Mouse (Mus musculus) neutrophil, adult 5-6 weeks (primary cell): ENCODE measurements around the gene Mfsd6l. TPM values are rescaled to one million over a fixed set of nuclear protein-coding genes. Genes with fewer than 3 reads are reported as not detected.

Experiments
- ATAC-seq: fragments of 151-379, 151-347 bp; 2 replicates; pipeline ENCODE4 v1.8.0; 2017; ENCODE audit warnings: mild to moderate bottlenecking, moderate TSS enrichment; ENCODE audit not compliant: insufficient number of reproducible peaks, poor library complexity, low FRiP score, severe bottlenecking; ENCODE audit errors: extremely low read depth
- total RNA-seq: library from RNA; stranded (forward); fragments of 200-1000 nt; gene quantifications from 2 replicates; pipeline ENCODE4 v1.2.3, GENCODE M21; 2017

The Mfsd6l gene
- 0.74 and 1.4 TPM in 2 replicates for total RNA-seq

GRCm38 (mm10) chr11:68555918-68556584 lies at the start of gene Mfsd6l:
Gene Mfsd6l, plus strand, starts transcription at chr11:68556186.
- no peak for ATAC-seq

GRCm38 (mm10) chr11:68507246-68507645 lies 48.7 kb upstream of the Mfsd6l start:
- ATAC-seq = no peak

- no peak for ATAC-seq
These were observed 47.4 kb upstream of the Mfsd6l start for GRCm38 (mm10) chr11:68508619-68509018.

GRCm38 (mm10) chr11:68509194-68509593 lies 46.8 kb upstream of the Mfsd6l start:
- ATAC-seq = no peak

GRCm38 (mm10) chr11:68513969-68514368 lies 42.0 kb upstream of the Mfsd6l start:
- no peak for ATAC-seq

GRCm38 (mm10) chr11:68519362-68519761 lies 36.6 kb upstream of the Mfsd6l start:
- no peak for ATAC-seq

- ATAC-seq = no peak
These were observed 36.2 kb upstream of the Mfsd6l start for GRCm38 (mm10) chr11:68519815-68520214.

- no peak for ATAC-seq
These were observed 35.5 kb upstream of the Mfsd6l start for GRCm38 (mm10) chr11:68520439-68520838.

GRCm38 (mm10) chr11:68521352-68521751 lies 34.6 kb upstream of the Mfsd6l start:
- ATAC-seq = no peak

GRCm38 (mm10) chr11:68526441-68526840 lies 29.5 kb upstream of the Mfsd6l start:
- no peak for ATAC-seq

- no peak for ATAC-seq
These were observed 24.8 kb upstream of the Mfsd6l start for GRCm38 (mm10) chr11:68531066-68531806.

GRCm38 (mm10) chr11:68531941-68532535 lies 23.9 kb upstream of the Mfsd6l start:
- no peak for ATAC-seq

- no peak for ATAC-seq
These were observed 23.2 kb upstream of the Mfsd6l start for GRCm38 (mm10) chr11:68532773-68533172.

GRCm38 (mm10) chr11:68533971-68534475 lies 22.0 kb upstream of the Mfsd6l start:
- no peak for ATAC-seq

GRCm38 (mm10) chr11:68536026-68536425 lies 20.0 kb upstream of the Mfsd6l start:
- no peak for ATAC-seq

GRCm38 (mm10) chr11:68536465-68536864 lies 19.5 kb upstream of the Mfsd6l start:
- ATAC-seq = no peak

GRCm38 (mm10) chr11:68539621-68540020 lies 16.4 kb upstream of the Mfsd6l start:
- ATAC-seq = no peak

GRCm38 (mm10) chr11:68544554-68544953 lies 11.4 kb upstream of the Mfsd6l start:
- no peak for ATAC-seq

- no peak for ATAC-seq
These were observed 10.8 kb upstream of the Mfsd6l start for GRCm38 (mm10) chr11:68545172-68545571.

- no peak for ATAC-seq
These were observed 10.2 kb upstream of the Mfsd6l start for GRCm38 (mm10) chr11:68545682-68546222.
